Mouse (Mus musculus) erythroblast, embryonic 14.5 days (primary cell): ENCODE measurements around the gene Atg14. TPM values are rescaled to one million over a fixed set of nuclear protein-coding genes. Genes with fewer than 3 reads are reported as not detected.
"Not testable (repeated sequence)": the region's sequence is repeated elsewhere in the genome, so short reads cannot be mapped to it uniquely, and the experiment has no call there.

ENCODE experiments used
- H3K27me3 ChIP-seq: 2 replicates; pipeline ENCODE4 v1.6.1; 2012; ENCODE audit warnings: inconsistent platforms; ENCODE audit not compliant: control insufficient read depth
- H3K36me3 ChIP-seq: 2 replicates; pipeline ENCODE4 v1.6.1; 2012; ENCODE audit warnings: mild to moderate bottlenecking, inconsistent platforms; ENCODE audit not compliant: control insufficient read depth
- H3K4me1 ChIP-seq: 2 replicates; pipeline ENCODE4 v1.6.1; 2012; ENCODE audit warnings: inconsistent platforms; ENCODE audit not compliant: control insufficient read depth
- H3K4me3 ChIP-seq: replicated peaks from 2 replicates; pipeline ENCODE3; 2012; ENCODE audit warnings: moderate library complexity, mild to moderate bottlenecking, inconsistent platforms
- H3K9me3 ChIP-seq: 2 replicates; pipeline ENCODE4 v1.6.1; 2012; ENCODE audit warnings: low read length, inconsistent platforms, mixed read lengths; ENCODE audit not compliant: control insufficient read depth
- GATA1 ChIP-seq: IDR thresholded peaks from 2 replicates; pipeline ENCODE4 v1.6.1; 2012; ENCODE audit warnings: low read length, inconsistent platforms, mixed read lengths
- TAL1 ChIP-seq: IDR thresholded peaks from 3 replicates; pipeline ENCODE4 v1.6.1; 2012; ENCODE audit warnings: low read length, inconsistent platforms, mixed read lengths
- polyA plus RNA-seq: library from polyadenylated mRNA; stranded (reverse); fragments of >175 nt; gene quantifications from 2 replicates; pipeline ENCODE4 v1.2.3, GENCODE M21; 2012

Atg14 gene
- polyA plus RNA-seq = 3.8 and 5.0 TPM in 2 replicates

DNA sequence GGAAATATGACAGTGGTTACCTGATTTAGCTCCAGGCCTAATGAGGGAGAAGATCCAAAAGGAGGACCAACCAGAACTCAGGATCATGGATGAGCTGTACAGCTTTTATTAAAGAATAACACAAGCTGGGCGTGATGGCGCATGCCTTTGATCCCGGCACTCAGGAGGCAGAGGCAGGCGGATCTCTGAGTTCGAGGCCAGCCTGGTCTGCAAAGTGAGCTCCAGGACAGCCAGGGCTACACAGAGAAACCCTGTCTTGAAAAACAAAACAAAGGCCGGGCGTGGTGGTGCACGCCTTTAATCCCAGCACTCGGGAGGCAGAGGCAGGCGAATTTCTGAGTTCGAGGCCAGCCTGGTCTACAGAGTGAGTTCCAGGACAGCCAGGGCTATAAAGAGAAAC lies at the start of gene Atg14:
Atg14 (minus strand) TSS at position 101 of the 400 bp plus-strand sequence.
- H3K4me3 ChIP-seq, H3K36me3 ChIP-seq, H3K9me3 ChIP-seq, H3K27me3 ChIP-seq: not testable (repeated sequence)
- peaks cover 29% of the 10 kb centered on the region for H3K4me1 ChIP-seq

GRCm38 (mm10) chr14:47618891-47619290 lies 48.4 kb upstream of the Atg14 start:
- H3K36me3 ChIP-seq = no peaks in the 10 kb centered on the region
- no peak overlapping the region for H3K4me3 ChIP-seq
- H3K4me1 ChIP-seq = no peaks in the 10 kb centered on the region
- TF ChIP-seq GATA1 (no peak), TAL1 (no peak)
- H3K9me3 ChIP-seq = no peaks in the 10 kb centered on the region
- no peaks in the 10 kb centered on the region for H3K27me3 ChIP-seq

DNA sequence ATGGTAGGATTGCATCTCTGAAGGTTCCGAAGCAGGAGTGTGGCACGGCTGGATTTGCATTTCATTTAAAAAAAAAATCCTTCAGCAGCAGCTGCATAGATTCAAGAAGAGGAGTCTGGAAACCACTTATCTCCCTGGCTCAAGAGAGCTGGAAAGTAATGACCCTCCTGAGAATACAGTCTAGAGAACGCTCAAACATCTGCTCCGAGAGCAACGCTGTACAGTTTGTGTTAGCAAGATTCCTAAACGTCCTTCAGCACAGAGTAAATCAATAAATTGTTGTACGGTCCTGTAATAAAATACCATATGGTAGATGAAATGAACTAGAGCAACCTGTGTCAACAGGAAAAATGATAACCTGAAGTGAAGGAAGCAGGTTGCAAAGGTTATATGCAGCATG lies 42.8 kb upstream of the Atg14 start:
- Histone ChIP-seq H3K9me3 (no peaks in the 10 kb centered on the region), H3K27me3 (no peaks in the 10 kb centered on the region), H3K4me1 (no peaks in the 10 kb centered on the region), H3K4me3 (no peak overlapping the region), H3K36me3 (no peaks in the 10 kb centered on the region)
- TF ChIP-seq GATA1 (no peak), TAL1 (no peak)

DNA sequence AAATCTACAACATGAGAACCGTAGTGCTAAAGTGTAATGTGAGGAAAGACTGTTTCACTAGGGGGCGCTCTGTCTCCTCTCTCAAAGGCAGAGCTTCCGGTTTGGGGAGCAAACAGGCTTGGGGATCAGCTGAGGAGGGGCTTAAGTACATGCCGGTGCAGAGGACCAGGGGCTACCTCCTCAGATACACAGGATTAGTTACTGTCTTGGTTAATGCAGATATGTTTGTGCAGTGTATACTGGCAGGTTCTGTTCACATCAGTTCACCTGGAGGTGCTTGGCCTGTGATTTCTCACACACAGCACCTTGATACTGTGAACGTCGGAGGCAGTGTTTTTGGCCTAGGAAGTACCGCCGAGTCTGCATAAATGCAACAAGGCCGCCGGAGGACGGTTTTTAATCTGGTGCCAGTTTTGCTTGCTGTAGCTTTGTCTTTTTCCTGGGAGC lies 27.5 kb upstream of the Atg14 start:
- Histone ChIP-seq H3K27me3 (no peaks in the 10 kb centered on the region; the same call in 1 of the 2 replicates), H3K4me3 (no peak overlapping the region), H3K4me1 (peaks cover 10% of the 10 kb centered on the region), H3K36me3 (no peaks in the 10 kb centered on the region), H3K9me3 (no peaks in the 10 kb centered on the region)
- TF ChIP-seq GATA1 (no peak), TAL1 (no peak)

DNA sequence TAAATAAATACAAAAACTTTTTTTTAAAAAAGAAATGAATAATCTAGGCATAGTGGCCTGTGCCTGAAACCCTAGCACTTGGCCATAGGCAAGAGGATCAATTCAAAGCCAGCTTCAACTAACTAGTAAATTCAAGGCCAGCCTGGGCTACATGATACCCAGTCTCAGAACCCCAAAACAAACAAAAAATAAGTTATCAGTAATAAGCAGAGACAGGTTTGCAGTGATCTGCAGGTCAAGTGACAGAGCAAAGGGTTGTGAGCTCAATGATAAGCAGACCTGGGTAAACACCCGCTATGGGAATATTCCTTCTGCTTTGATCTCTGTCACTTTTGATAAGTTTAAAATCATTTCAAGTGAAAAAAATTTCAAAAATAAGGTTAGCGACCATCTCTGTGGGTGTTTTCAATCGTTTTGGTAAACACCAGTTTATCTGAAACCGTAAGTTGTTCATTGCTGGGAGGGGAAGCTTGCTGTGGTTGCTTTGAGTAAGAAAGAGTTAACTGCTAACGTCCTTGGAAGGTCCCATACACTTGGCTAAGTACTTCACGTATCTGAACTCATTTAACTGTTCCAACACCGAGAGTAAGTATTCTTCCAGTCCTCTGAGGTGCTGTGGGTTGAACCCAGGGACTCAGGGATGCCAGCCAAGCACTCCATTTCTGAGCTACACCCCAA lies 24.1 kb upstream of the Atg14 start:
- Histone ChIP-seq H3K4me1 (peaks cover 10% of the 10 kb centered on the region), H3K9me3 (no peaks in the 10 kb centered on the region), H3K27me3 (no peaks in the 10 kb centered on the region; the same call in 1 of the 2 replicates), H3K4me3 (no peak overlapping the region), H3K36me3 (no peaks in the 10 kb centered on the region)
- TF ChIP-seq TAL1 = peak; percentile 40
- no peak for TF ChIP-seq GATA1

- no peak overlapping the region for H3K4me3 ChIP-seq
Observed at GRCm38 (mm10) chr14:47590391-47590975, 20.0 kb upstream of the Atg14 start.

GRCm38 (mm10) chr14:47589444-47589843 lies 19.0 kb upstream of the Atg14 start:
- no peak overlapping the region for H3K4me3 ChIP-seq
- no peaks in the 10 kb centered on the region for H3K9me3 ChIP-seq
- no peaks in the 10 kb centered on the region for H3K36me3 ChIP-seq
- H3K4me1 ChIP-seq = peaks cover 6% of the 10 kb centered on the region
- no peaks in the 10 kb centered on the region for H3K27me3 ChIP-seq
- no peak for TF ChIP-seq GATA1
- TF ChIP-seq TAL1 = no peak

More at GRCm38 (mm10) chr14:47590391-47590975, 20.0 kb upstream of the Atg14 start:
- Histone ChIP-seq H3K27me3 (no peaks in the 10 kb centered on the region; the same call in 1 of the 2 replicates), H3K4me1 (peaks cover 12% of the 10 kb centered on the region), H3K9me3 (no peaks in the 10 kb centered on the region), H3K36me3 (no peaks in the 10 kb centered on the region)
- TF ChIP-seq GATA1 = no peak
- TF ChIP-seq TAL1 = no peak

GRCm38 (mm10) chr14:47584346-47584745 lies 13.9 kb upstream of the Atg14 start:
- Histone ChIP-seq H3K4me3 (no peak overlapping the region), H3K36me3 (no peaks in the 10 kb centered on the region), H3K9me3 (peaks cover 4% of the 10 kb centered on the region; the same call in 1 of the 2 replicates), H3K4me1 (peaks cover 12% of the 10 kb centered on the region), H3K27me3 (no peaks in the 10 kb centered on the region)
- TF ChIP-seq TAL1 = no peak
- no peak for TF ChIP-seq GATA1

DNA sequence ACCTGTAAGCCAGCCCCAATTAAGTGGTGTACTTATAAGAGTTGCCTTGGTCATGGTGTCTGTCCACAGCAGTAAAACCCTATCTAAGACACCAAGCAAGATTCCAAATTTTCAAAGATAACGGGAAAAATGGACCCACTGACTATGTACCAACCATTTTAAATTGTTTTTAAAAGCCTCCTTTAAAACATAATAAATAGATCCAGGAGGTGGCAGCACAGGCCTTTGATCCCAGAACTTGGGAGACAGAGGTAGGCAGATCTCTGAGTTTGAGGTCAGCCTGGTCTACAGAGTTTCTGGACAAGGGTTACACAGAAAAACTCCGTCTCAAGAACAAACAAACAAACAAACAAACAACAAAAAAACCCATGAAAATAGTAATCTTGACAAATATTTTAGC lies 11.2 kb upstream of the Atg14 start:
- no peak for TF ChIP-seq TAL1
- TF ChIP-seq GATA1 = no peak
- no peak overlapping the region for H3K4me3 ChIP-seq
- H3K36me3 ChIP-seq = no peaks in the 10 kb centered on the region
- peaks cover 12% of the 10 kb centered on the region for H3K4me1 ChIP-seq
- peaks cover 4% of the 10 kb centered on the region; the same call in 1 of the 2 replicates for H3K9me3 ChIP-seq
- H3K27me3 ChIP-seq = peaks cover 2% of the 10 kb centered on the region; the same call in 1 of the 2 replicates

- H3K27me3 ChIP-seq = peaks cover 2% of the 10 kb centered on the region; the same call in 1 of the 2 replicates
- H3K36me3 ChIP-seq = no peaks in the 10 kb centered on the region
- peaks cover 4% of the 10 kb centered on the region; the same call in 1 of the 2 replicates for H3K9me3 ChIP-seq
- H3K4me3 ChIP-seq = no peak overlapping the region
- H3K4me1 ChIP-seq = peaks cover 12% of the 10 kb centered on the region
- TF ChIP-seq GATA1 (no peak), TAL1 (no peak)
Observed at GRCm38 (mm10) chr14:47581280-47581679, 10.8 kb upstream of the Atg14 start.
